In the genomic region with DNA sequence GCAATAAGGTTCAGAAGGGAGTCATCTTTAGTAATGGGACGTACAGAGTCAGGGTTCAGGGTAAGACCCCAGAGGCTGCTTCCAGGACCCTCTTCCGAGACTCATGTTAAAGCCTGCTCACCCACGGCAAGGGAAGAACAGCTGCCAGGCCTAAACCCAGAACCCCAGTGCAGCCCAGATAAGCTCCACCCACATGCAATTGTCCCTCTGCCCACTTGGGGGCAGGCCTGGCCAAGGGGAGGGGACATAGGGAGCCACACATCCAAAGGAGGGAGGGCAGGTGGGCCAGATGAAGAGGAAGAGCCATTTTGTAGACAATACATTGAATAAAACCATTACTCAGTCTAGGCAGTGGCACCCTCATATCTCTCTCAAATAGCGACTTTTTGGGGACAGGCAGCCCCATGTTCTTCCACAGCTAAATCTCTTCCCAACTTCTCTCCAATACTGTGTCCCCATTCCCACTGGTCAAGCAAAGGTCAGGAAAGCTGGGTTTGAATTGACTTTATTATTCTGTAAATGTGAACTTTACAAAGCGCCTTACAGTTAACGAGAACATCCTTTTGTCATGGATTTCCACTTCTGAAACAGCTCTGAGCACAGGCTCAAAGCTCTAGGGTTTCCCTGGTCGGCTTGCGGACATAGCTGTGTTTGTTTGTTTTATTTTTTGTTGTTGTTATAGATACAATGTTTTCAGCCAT, we compare ENCODE assay signal across 9 mouse cellular contexts. TPM values are rescaled to one million over a fixed set of nuclear protein-coding genes. Genes with fewer than 3 reads are reported as not detected.
A peak's percentile ranks its signal among the peaks of the same experiment; 100 is the strongest.
DNase-seq lines count a peak whose midpoint lies in the region; ATAC-seq and TF ChIP-seq lines count a peak whose summit lies in the region.
"Had no signal": no experiment of that assay in that cellular context is flagged by ENCODE, and none has a peak within 500 bp of the region (broad histone marks: within the 10 kb centered on the region; RNA-seq: fewer than 3 reads in every experiment).

No protein-coding gene starts in this region.

- DNase-seq in NIH3T3 (ENCODE audit: low read depth): peak; percentile 88
- peak; percentile 66 for DNase-seq in cerebellum, adult 8-10 months
- peak; percentile 67 for DNase-seq in forelimb bud, embryonic 11.5 days (ENCODE audit: low read depth, low spot score)
- peak; percentile 58 to 70 for DNase-seq in left cerebral cortex, adult 2 months (ENCODE audit: extremely low spot score in 1 of 2, low spot score in 2 of 2)
- peak; percentile 84 for DNase-seq in mesoderm, embryonic 11.5 days (ENCODE audit: low read depth, low spot score)
- peak; percentile 60 to 71 for DNase-seq in right cerebral cortex, postnatal 10 days (ENCODE audit: low spot score in 2 of 2)
- DNase-seq in yolk sac, embryonic 10.5 days (ENCODE audit: low spot score): peak; percentile 62

- intact Hi-C loops in left cerebral cortex, adult 2 months (cut with DNase I): loop anchor here (1.0 to 5.0 kb wide), 2 partner anchors 37 to 87 kb away; no protein-coding TSS in a partner anchor

- peak; percentile 88 for TF ChIP-seq CTCF in left cerebral cortex, adult 2 months (IDR thresholded peaks at IDR 0.05)

- H3K9ac ChIP-seq in hindbrain, embryonic 15.5 days: no peak overlapping the region

- H3K4me2 ChIP-seq in hindbrain, embryonic 15.5 days: no peak overlapping the region

- no peak overlapping the region for H3K27ac ChIP-seq in hindbrain, embryonic 15.5 days (replicated peaks)
- no peak overlapping the region for H3K27ac ChIP-seq in left cerebral cortex, adult 2 months
- H3K27ac ChIP-seq: macrophage had no signal

- peak; percentile 69; the same call in 1 of the 2 replicates for ATAC-seq in hindbrain, embryonic 15.5 days (ENCODE audit: low FRiP score, low read depth)

- no peak overlapping the region for H3K4me3 ChIP-seq in hindbrain, embryonic 15.5 days
- no peak overlapping the region for H3K4me3 ChIP-seq in left cerebral cortex, adult 2 months

- H3K27me3 ChIP-seq in hindbrain, embryonic 15.5 days: no peaks in the 10 kb centered on the region

- H3K36me3 ChIP-seq in hindbrain, embryonic 15.5 days: no peaks in the 10 kb centered on the region

- 0 out of 2 replicates have a peak, but pooled peaks cover 6% of the 10 kb centered on the region for H3K4me1 ChIP-seq in hindbrain, embryonic 15.5 days (replicated peaks)

- 36% methylated on average over 8 of the region's 8 CpGs for WGBS in hindbrain, embryonic 15.5 days

- no peaks in the 10 kb centered on the region for H3K9me3 ChIP-seq in hindbrain, embryonic 15.5 days

RNA-seq across cellular contexts. Expression of a gene that starts 33.6 kb away (rescaled TPM):
- polyA plus RNA-seq in hindbrain, embryonic 15.5 days (2015; fragmentation: Nextera tagmentation; extraction: Ambion mirVana): 130 and 143 TPM in 2 replicates
- total RNA-seq in left cerebral cortex, adult 2 months (2021): 10 to 100 TPM; 58.3 to 62.7 TPM
